Mouse (Mus musculus): Measurements from ENCODE around the gene Perp. TPM values are rescaled to one million over a fixed set of nuclear protein-coding genes. Genes with fewer than 3 reads are reported as not detected.

Gene Perp
- polyA plus RNA-seq (2014; fragmentation: Nextera tagmentation; extraction: Ambion mirVana): 41.9 and 42.6 TPM in 2 replicates

- Histone ChIP-seq H3K9me3 (replicated peaks; ENCODE audit: control insufficient read depth, low read length) (no peaks in the 10 kb centered on the region), H3K9ac (replicated peaks; ENCODE audit: low read length) (peak within 1 kb of the TSS; percentile 48), H3K27me3 (ENCODE audit: control insufficient read depth, insufficient read depth, low read length) (peaks cover 14% of the 10 kb centered on the region), H3K36me3 (replicated peaks; ENCODE audit: control insufficient read depth, insufficient read depth, low read depth, low read length) (no peaks in the 10 kb centered on the region), H3K4me2 (ENCODE audit: low read depth, low read length) (peak within 1 kb of the TSS; percentile 86), H3K4me3 (ENCODE audit: low read depth, low read length) (peak within 1 kb of the TSS; percentile 42), H3K27ac (replicated peaks; ENCODE audit: low read depth, low read length) (0 out of 2 replicates have a peak within 1 kb of the TSS, but pooled peaks have one; percentile 41), H3K4me1 (ENCODE audit: control insufficient read depth, insufficient read depth, low read length) (no peaks in the 10 kb centered on the region)
- WGBS: 3% methylated on average over 48 of the region's 54 CpGs
- DNase-seq (ENCODE audit: low spot score) (peak; percentile 61), ATAC-seq (replicated peaks; ENCODE audit: insufficient number of reproducible peaks, low FRiP score, low TSS enrichment, low read depth) (peak; percentile 90)
Measured at GRCm38 (mm10) chr10:18844441-18845286, at the start of gene Perp. Perp (plus strand) TSS chr10:18845020.

- Histone ChIP-seq H3K4me2 (ENCODE audit: low read depth, low read length) (no peak overlapping the region), H3K27me3 (ENCODE audit: control insufficient read depth, insufficient read depth, low read length) (no peaks in the 10 kb centered on the region), H3K9ac (replicated peaks; ENCODE audit: low read length) (no peak overlapping the region), H3K9me3 (replicated peaks; ENCODE audit: control insufficient read depth, low read length) (no peaks in the 10 kb centered on the region), H3K4me3 (ENCODE audit: low read depth, low read length) (no peak overlapping the region), H3K4me1 (ENCODE audit: control insufficient read depth, insufficient read depth, low read length) (no peaks in the 10 kb centered on the region), H3K27ac (replicated peaks; ENCODE audit: low read depth, low read length) (no peak overlapping the region), H3K36me3 (replicated peaks; ENCODE audit: control insufficient read depth, insufficient read depth, low read depth, low read length) (no peaks in the 10 kb centered on the region)
- WGBS: 93% methylated on average over 2 of the region's 2 CpGs
- DNase-seq (ENCODE audit: low spot score) (no peak), ATAC-seq (replicated peaks; ENCODE audit: insufficient number of reproducible peaks, low FRiP score, low TSS enrichment, low read depth) (no peak)
Measured at GRCm38 (mm10) chr10:18811751-18812150, 33.1 kb upstream of the Perp start.

- 22% methylated on average over 5 of the region's 5 CpGs for WGBS
- H3K4me1 ChIP-seq (ENCODE audit: control insufficient read depth, insufficient read depth, low read length): no peaks in the 10 kb centered on the region
- H3K9me3 ChIP-seq (replicated peaks; ENCODE audit: control insufficient read depth, low read length): no peaks in the 10 kb centered on the region
- H3K4me2 ChIP-seq (ENCODE audit: low read depth, low read length): no peak overlapping the region
- H3K36me3 ChIP-seq (replicated peaks; ENCODE audit: control insufficient read depth, insufficient read depth, low read depth, low read length): no peaks in the 10 kb centered on the region
- no peak overlapping the region for H3K9ac ChIP-seq (replicated peaks; ENCODE audit: low read length)
- no peak overlapping the region for H3K4me3 ChIP-seq (ENCODE audit: low read depth, low read length)
- no peak overlapping the region for H3K27ac ChIP-seq (replicated peaks; ENCODE audit: low read depth, low read length)
- DNase-seq (ENCODE audit: low spot score) (peak; percentile 72), ATAC-seq (replicated peaks; ENCODE audit: insufficient number of reproducible peaks, low FRiP score, low TSS enrichment, low read depth) (0 out of 2 replicates have a peak, but pooled peaks have one; percentile 62)
- H3K27me3 ChIP-seq (ENCODE audit: control insufficient read depth, insufficient read depth, low read length): no peaks in the 10 kb centered on the region
Measured at GRCm38 (mm10) chr10:18816560-18816959, 28.3 kb upstream of the Perp start.

GRCm38 (mm10) chr10:18825143-18825542, 19.7 kb upstream of the Perp start:
- Histone ChIP-seq H3K4me2 (ENCODE audit: low read depth, low read length) (no peak overlapping the region), H3K27me3 (ENCODE audit: control insufficient read depth, insufficient read depth, low read length) (no peaks in the 10 kb centered on the region), H3K4me1 (ENCODE audit: control insufficient read depth, insufficient read depth, low read length) (no peaks in the 10 kb centered on the region), H3K27ac (replicated peaks; ENCODE audit: low read depth, low read length) (no peak overlapping the region), H3K36me3 (replicated peaks; ENCODE audit: control insufficient read depth, insufficient read depth, low read depth, low read length) (no peaks in the 10 kb centered on the region), H3K9ac (replicated peaks; ENCODE audit: low read length) (no peak overlapping the region), H3K4me3 (ENCODE audit: low read depth, low read length) (no peak overlapping the region), H3K9me3 (replicated peaks; ENCODE audit: control insufficient read depth, low read length) (no peaks in the 10 kb centered on the region)
- DNase-seq (ENCODE audit: low spot score) (no peak), ATAC-seq (replicated peaks; ENCODE audit: insufficient number of reproducible peaks, low FRiP score, low TSS enrichment, low read depth) (no peak)

GRCm38 (mm10) chr10:18826107-18826506, 18.7 kb upstream of the Perp start:
- Histone ChIP-seq H3K9ac (replicated peaks; ENCODE audit: low read length) (no peak overlapping the region), H3K4me3 (ENCODE audit: low read depth, low read length) (no peak overlapping the region), H3K9me3 (replicated peaks; ENCODE audit: control insufficient read depth, low read length) (no peaks in the 10 kb centered on the region), H3K27ac (replicated peaks; ENCODE audit: low read depth, low read length) (no peak overlapping the region), H3K27me3 (ENCODE audit: control insufficient read depth, insufficient read depth, low read length) (no peaks in the 10 kb centered on the region), H3K36me3 (replicated peaks; ENCODE audit: control insufficient read depth, insufficient read depth, low read depth, low read length) (no peaks in the 10 kb centered on the region), H3K4me1 (ENCODE audit: control insufficient read depth, insufficient read depth, low read length) (no peaks in the 10 kb centered on the region), H3K4me2 (ENCODE audit: low read depth, low read length) (no peak overlapping the region)
- DNase-seq (ENCODE audit: low spot score): no peak
- no peak for ATAC-seq (replicated peaks; ENCODE audit: insufficient number of reproducible peaks, low FRiP score, low TSS enrichment, low read depth)
- 62% methylated on average over 2 of the region's 2 CpGs for WGBS

GRCm38 (mm10) chr10:18827936-18828335, 16.9 kb upstream of the Perp start:
- no peak for DNase-seq (ENCODE audit: low spot score)
- H3K9ac ChIP-seq (replicated peaks; ENCODE audit: low read length): no peak overlapping the region
- no peaks in the 10 kb centered on the region for H3K4me1 ChIP-seq (ENCODE audit: control insufficient read depth, insufficient read depth, low read length)
- no peak for ATAC-seq (replicated peaks; ENCODE audit: insufficient number of reproducible peaks, low FRiP score, low TSS enrichment, low read depth)
- WGBS: 33% methylated on average over 2 of the region's 2 CpGs
- no peaks in the 10 kb centered on the region for H3K9me3 ChIP-seq (replicated peaks; ENCODE audit: control insufficient read depth, low read length)
- H3K4me2 ChIP-seq (ENCODE audit: low read depth, low read length): no peak overlapping the region
- no peak overlapping the region for H3K4me3 ChIP-seq (ENCODE audit: low read depth, low read length)
- H3K27me3 ChIP-seq (ENCODE audit: control insufficient read depth, insufficient read depth, low read length): no peaks in the 10 kb centered on the region
- H3K36me3 ChIP-seq (replicated peaks; ENCODE audit: control insufficient read depth, insufficient read depth, low read depth, low read length): no peaks in the 10 kb centered on the region
- no peak overlapping the region for H3K27ac ChIP-seq (replicated peaks; ENCODE audit: low read depth, low read length)

- Histone ChIP-seq H3K9ac (replicated peaks; ENCODE audit: low read length) (no peak overlapping the region), H3K36me3 (replicated peaks; ENCODE audit: control insufficient read depth, insufficient read depth, low read depth, low read length) (no peaks in the 10 kb centered on the region), H3K27me3 (ENCODE audit: control insufficient read depth, insufficient read depth, low read length) (no peaks in the 10 kb centered on the region), H3K4me2 (ENCODE audit: low read depth, low read length) (no peak overlapping the region), H3K9me3 (replicated peaks; ENCODE audit: control insufficient read depth, low read length) (no peaks in the 10 kb centered on the region), H3K27ac (replicated peaks; ENCODE audit: low read depth, low read length) (no peak overlapping the region), H3K4me1 (ENCODE audit: control insufficient read depth, insufficient read depth, low read length) (no peaks in the 10 kb centered on the region), H3K4me3 (ENCODE audit: low read depth, low read length) (no peak overlapping the region)
- no peak for DNase-seq (ENCODE audit: low spot score)
- no peak for ATAC-seq (replicated peaks; ENCODE audit: insufficient number of reproducible peaks, low FRiP score, low TSS enrichment, low read depth)
- 71% methylated on average over 4 of the region's 4 CpGs for WGBS
Measured at GRCm38 (mm10) chr10:18830359-18830758, 14.5 kb upstream of the Perp start.

- Histone ChIP-seq H3K9me3 (replicated peaks; ENCODE audit: control insufficient read depth, low read length) (no peaks in the 10 kb centered on the region), H3K27ac (replicated peaks; ENCODE audit: low read depth, low read length) (no peak overlapping the region), H3K36me3 (replicated peaks; ENCODE audit: control insufficient read depth, insufficient read depth, low read depth, low read length) (no peaks in the 10 kb centered on the region), H3K9ac (replicated peaks; ENCODE audit: low read length) (no peak overlapping the region), H3K4me1 (ENCODE audit: control insufficient read depth, insufficient read depth, low read length) (no peaks in the 10 kb centered on the region), H3K4me2 (ENCODE audit: low read depth, low read length) (no peak overlapping the region), H3K4me3 (ENCODE audit: low read depth, low read length) (no peak overlapping the region), H3K27me3 (ENCODE audit: control insufficient read depth, insufficient read depth, low read length) (no peaks in the 10 kb centered on the region)
- 51% methylated on average over 7 of the region's 7 CpGs for WGBS
- ATAC-seq (replicated peaks; ENCODE audit: insufficient number of reproducible peaks, low FRiP score, low TSS enrichment, low read depth): no peak
- no peak for DNase-seq (ENCODE audit: low spot score)
Measured at GRCm38 (mm10) chr10:18831823-18832222, 13.0 kb upstream of the Perp start.

Data from embryonic facial prominence, embryonic 11.5 days (tissue).